Mouse (Mus musculus) stomach, adult 2 months (tissue): ENCODE results near the gene Ivd. TPM values are rescaled to one million over a fixed set of nuclear protein-coding genes. Genes with fewer than 3 reads are reported as not detected.

Experiments used
- polyA plus RNA-seq: library from polyadenylated mRNA; depleted of rRNA; stranded (reverse); fragments of >200 nt; gene quantifications from 2 replicates; pipeline ENCODE4 v1.2.3, GENCODE M21; 2012; rRNA removed

Ivd gene
- polyA plus RNA-seq: 40.4 and 46.1 TPM in 2 replicates

GRCm38 (mm10) chr2:118861454-118862339 lies at the start of gene Ivd:
TSS of gene Ivd (plus strand) at chr2:118861954.

GRCm38 (mm10) chr2:118813981-118814836 lies 47.5 kb upstream of the Ivd start, which contains the start of gene Knstrn:
TSS of gene Knstrn (plus strand) at chr2:118814003.

GRCm38 (mm10) chr2:118899981-118900825 lies 38.4 kb downstream of the Ivd start, which contains the start of gene Bahd1:
TSS of gene Bahd1 (plus strand) at chr2:118900377.

GRCm38 (mm10) chr2:118926361-118926997 lies 64.7 kb downstream of the Ivd start, which contains the start of gene Chst14:
TSS of gene Chst14 (plus strand) at chr2:118926496.

Other genes starting within 250 kb of the Ivd start
- gene Pak6, start 198.7 kb upstream of the Ivd start, polyA plus RNA-seq: 6.0 and 6.6 TPM in 2 replicates
- 0.19 and 0.31 TPM in 2 replicates for gene Ankrd63, start 158.0 kb upstream of the Ivd start, polyA plus RNA-seq
- gene Plcb2, start 133.5 kb upstream of the Ivd start, polyA plus RNA-seq: 0.98 and 1.3 TPM in 2 replicates
- gene Inafm2, start 116.2 kb upstream of the Ivd start, polyA plus RNA-seq: 7.5 and 14.6 TPM in 2 replicates
- 4.7 and 6.0 TPM in 2 replicates for gene Ccdc9b, start 99.3 kb upstream of the Ivd start, polyA plus RNA-seq
- 507 and 624 TPM in 2 replicates for gene Phgr1, start 89.2 kb upstream of the Ivd start, polyA plus RNA-seq
- 1.5 and 1.9 TPM in 2 replicates for gene Disp2, start 82.2 kb upstream of the Ivd start, polyA plus RNA-seq
- gene Knstrn, start 48.0 kb upstream of the Ivd start, polyA plus RNA-seq: 1.6 TPM in 2 replicates
- 9.9 and 11.9 TPM in 2 replicates for gene Bahd1, start 38.4 kb downstream of the Ivd start, polyA plus RNA-seq
- gene Chst14, start 64.5 kb downstream of the Ivd start, polyA plus RNA-seq: 4.3 and 6.2 TPM in 2 replicates
- 1.2 and 2.2 TPM in 2 replicates for gene Ccdc32, start 167.4 kb downstream of the Ivd start, polyA plus RNA-seq
- 0.45 and 1.2 TPM in 2 replicates for gene Rpusd2, start 172.8 kb downstream of the Ivd start, polyA plus RNA-seq
- 0.04 TPM in 2 replicates for gene Knl1, start 185.2 kb downstream of the Ivd start, polyA plus RNA-seq